Mouse (Mus musculus) gastrocnemius, adult 2 months (tissue): ENCODE measurements around the gene Zfp977. TPM values are rescaled to one million over a fixed set of nuclear protein-coding genes. Genes with fewer than 3 reads are reported as not detected.
"Not testable (repeated sequence)": the region's sequence is repeated elsewhere in the genome, so short reads cannot be mapped to it uniquely, and the experiment has no call there.

Source experiments
- DNase-seq: peaks from one replicate; pipeline ENCODE4 v3.0.0; 2022
- H3K27ac ChIP-seq: fragments of 200-600 bp; 2 replicates; pipeline ENCODE4 v1.8.1; 2022; ENCODE audit warnings: mild to moderate bottlenecking
- H3K4me3 ChIP-seq: fragments of 200-600 bp; 2 replicates; pipeline ENCODE4 v1.8.1; 2022; ENCODE audit warnings: mild to moderate bottlenecking, moderate library complexity
- CTCF ChIP-seq: fragments of 200-600 bp; IDR thresholded peaks from 2 replicates; pipeline ENCODE4 v1.8.1; 2022; ENCODE audit warnings: antibody characterized with exemption, mild to moderate bottlenecking, moderate library complexity
- intact Hi-C: fragments of 180-260 bp; cut with DNase I; formaldehyde crosslinking; loops from one replicate; pipeline ENCODE4 v1.15.1; 2025
- long read RNA-seq, 2 experiments: library from polyadenylated mRNA; stranded (forward); transcript quantifications; one replicate each; pipeline ENCODE4 v2.0.0; 2021
- microRNA-seq: library from miRNA; unstranded; fragments of <30 nt; microRNA quantifications from one replicate; pipeline ENCODE4 v1.2.0, GENCODE M21; 2021
- total RNA-seq, 2 experiments: library from RNA; stranded (reverse); gene quantifications; 2 replicates each; pipeline ENCODE4 v1.2.3; 2021

Gene Zfp977
- under 1 TPM in 1 of 2 experiments, not detected in 1; 0.31 TPM for total RNA-seq
- long read RNA-seq, experiment 1: 0 reads
- long read RNA-seq, experiment 2: 0 reads

DNA sequence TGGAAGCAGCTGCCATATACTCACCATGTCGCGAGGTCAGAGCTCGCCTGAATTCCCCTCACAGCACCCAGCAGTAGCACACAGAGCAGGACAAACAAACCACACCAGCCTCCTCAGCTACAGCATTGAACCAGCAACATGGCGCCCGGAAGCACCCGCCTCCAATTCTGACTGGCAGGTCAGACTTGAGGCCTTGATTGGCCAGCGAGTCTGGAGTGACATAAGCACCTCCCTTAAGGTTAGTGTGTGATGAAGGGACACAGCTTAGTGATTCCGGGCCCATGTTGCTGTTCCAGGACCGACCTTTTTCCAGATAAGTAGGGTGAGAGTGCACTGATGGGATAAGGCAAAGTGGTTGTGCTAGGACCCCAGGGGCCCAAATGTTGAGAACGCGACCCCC lies at the start of gene Zfp977:
TSS of gene Zfp977 (minus strand) at position 135 of the 400 bp plus-strand sequence.
- DNase-seq, H3K4me3 ChIP-seq, intact Hi-C loops, H3K27ac ChIP-seq: not testable (repeated sequence)

DNA sequence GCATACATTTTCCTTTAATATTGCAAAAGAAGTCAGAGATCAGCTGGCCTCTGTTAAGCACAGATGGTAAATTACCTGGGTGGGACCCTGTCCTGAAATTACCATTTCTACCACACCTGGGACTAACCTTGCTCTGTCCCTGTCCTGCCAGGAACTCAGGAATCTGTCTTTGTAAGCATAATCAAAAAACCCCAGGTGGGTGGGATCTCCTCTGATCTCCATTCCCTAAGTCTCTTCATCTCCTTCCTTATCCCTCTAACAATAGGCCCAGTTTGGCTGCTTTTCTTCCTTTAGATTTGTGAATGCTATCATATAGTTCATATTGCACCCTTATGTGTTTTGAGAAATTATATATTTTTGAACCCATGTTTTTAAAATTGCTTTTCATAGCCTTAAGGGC lies 38.7 kb upstream of the Zfp977 start:
- DNase-seq, intact Hi-C loops, H3K4me3 ChIP-seq, H3K27ac ChIP-seq: not testable (repeated sequence)

GRCm38 (mm10) chr7:42595666-42596065 lies 3.3 kb upstream of the Zfp977 start:
- DNase-seq, H3K4me3 ChIP-seq, H3K27ac ChIP-seq, intact Hi-C loops: not testable (repeated sequence)

DNA sequence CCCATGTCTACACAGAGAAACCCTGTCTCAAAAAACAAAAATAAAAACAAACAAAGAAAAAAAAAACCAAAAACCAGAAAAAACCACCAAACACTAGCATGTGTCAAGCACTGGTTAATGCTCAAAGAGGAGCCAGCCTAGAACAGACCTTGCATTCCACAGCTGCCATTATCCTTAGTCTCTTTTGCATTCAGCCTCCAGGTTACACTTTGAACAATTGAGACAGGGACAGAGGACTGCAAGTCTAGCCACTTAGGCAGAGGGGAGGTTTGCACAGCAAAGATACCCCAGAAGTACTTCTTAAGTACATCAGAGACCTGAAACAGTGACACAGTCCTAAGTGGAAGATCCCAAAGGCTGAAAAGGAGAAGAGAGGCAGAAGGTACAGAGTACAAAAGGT lies 1.0 kb downstream of the Zfp977 start:
- H3K4me3 ChIP-seq, intact Hi-C loops, DNase-seq, H3K27ac ChIP-seq: not testable (repeated sequence)

DNA sequence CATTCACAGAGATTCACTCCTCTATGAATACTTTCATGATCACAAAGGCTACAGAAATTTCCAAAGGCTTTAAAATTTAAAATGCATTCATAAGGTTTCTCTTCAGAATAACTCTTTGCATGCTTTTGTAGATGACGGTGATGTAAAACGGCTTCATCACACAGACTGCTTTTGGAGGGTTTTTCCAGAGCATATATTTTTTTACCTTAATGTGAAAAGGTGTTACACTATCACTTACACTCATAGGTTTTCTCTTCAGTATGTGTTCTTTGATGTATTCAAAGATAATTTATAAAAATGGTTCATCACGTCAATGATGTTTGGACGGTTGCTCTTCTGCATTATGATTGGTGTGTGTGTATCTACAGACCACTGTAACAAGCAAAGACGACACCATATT lies 13.9 kb downstream of the Zfp977 start, which contains the start of gene Gm21028:
TSS of gene Gm21028 (minus strand) at position 101 of the 400 bp plus-strand sequence.
- intact Hi-C loops: no loop called here
- TF ChIP-seq CTCF: no peak

DNA sequence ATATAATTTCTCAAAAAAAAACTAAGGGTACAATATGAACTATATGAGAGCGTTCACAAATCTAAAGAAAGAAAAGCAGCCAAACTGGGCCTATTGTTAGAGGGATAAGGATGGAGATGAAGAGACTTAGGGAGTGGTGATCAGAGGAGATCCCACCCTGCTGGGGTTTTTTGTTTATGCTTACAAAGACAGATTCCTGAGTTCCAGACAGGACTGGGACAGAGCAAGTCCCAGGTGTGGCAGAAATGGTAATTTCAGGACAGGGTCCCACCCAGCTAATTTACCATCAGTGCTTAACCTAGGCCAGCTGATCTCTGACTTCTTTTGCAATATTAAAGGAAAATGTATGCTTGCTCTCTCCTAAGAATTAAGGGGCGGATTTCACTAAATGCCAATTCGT lies 40.6 kb downstream of the Zfp977 start:
- H3K27ac ChIP-seq: no peak overlapping the region
- no peak for DNase-seq
- intact Hi-C loops: no loop called here
- TF ChIP-seq CTCF: no peak
- no peak overlapping the region for H3K4me3 ChIP-seq

More for the DNA sequence above, 13.9 kb downstream of the Zfp977 start, which contains the start of gene Gm21028:
- H3K4me3 ChIP-seq: no peak within 1 kb of the TSS
- no peak for DNase-seq
- no peak within 1 kb of the TSS for H3K27ac ChIP-seq

Small RNA genes lying within 50 kb of the gene (microRNA-seq; reads per million reads assigned to microRNA genes)
- not detected for gene Gm24938

Other genes starting within 250 kb of the Zfp977 start
- gene 4933421I07Rik, start 144.4 kb downstream of the Zfp977 start, total RNA-seq: not detected
- gene Zfp141, start 86.8 kb downstream of the Zfp977 start, total RNA-seq: 1 to 10 TPM; 5.3 to 6.9 TPM
- gene Gm21028, start 14.0 kb downstream of the Zfp977 start, total RNA-seq: not detected
- 1 to 10 TPM in 1 of 2 experiments, under 1 TPM in 1; 0.66 to 1.2 TPM for gene Zfp976, start 50.0 kb upstream of the Zfp977 start, total RNA-seq
- 1 to 10 TPM; 3.6 to 4.1 TPM for gene Zfp975, start 100.2 kb upstream of the Zfp977 start, total RNA-seq
- not detected for gene Gm17067, start 134.5 kb upstream of the Zfp977 start, total RNA-seq
- gene Vmn2r62, start 201.0 kb upstream of the Zfp977 start, total RNA-seq: not detected